Mouse (Mus musculus) neural tube, embryonic 15.5 days (tissue): ENCODE data around the gene Tradd. TPM values are rescaled to one million over a fixed set of nuclear protein-coding genes. Genes with fewer than 3 reads are reported as not detected.
A peak's percentile ranks its signal among the peaks of the same experiment; 100 is the strongest.

Experiments used
- ATAC-seq: fragments of 200-750 bp; cut with Nextera tagmentation; 2 replicates; pipeline ENCODE4 v1.8.0; 2017; ENCODE audit warnings: mild to moderate bottlenecking, moderate TSS enrichment, moderate library complexity; ENCODE audit not compliant: low FRiP score
- H3K27ac ChIP-seq: fragments of 300-500 bp; sonication (generic); replicated peaks from 2 replicates; pipeline ENCODE4 v1.5.1; 2015; ENCODE audit warnings: mild to moderate bottlenecking, inconsistent platforms
- H3K27me3 ChIP-seq: fragments of 300-500 bp; sonication (generic); replicated peaks from 2 replicates; pipeline ENCODE4 v1.6.1; 2015; ENCODE audit warnings: inconsistent platforms
- H3K36me3 ChIP-seq: fragments of 300-500 bp; sonication (generic); 2 replicates; pipeline ENCODE4 v1.6.1; 2015; ENCODE audit warnings: inconsistent platforms
- H3K4me1 ChIP-seq: fragments of 300-500 bp; sonication (generic); 2 replicates; pipeline ENCODE4 v1.6.1; 2015; ENCODE audit warnings: inconsistent platforms
- H3K4me2 ChIP-seq: fragments of 300-500 bp; sonication (generic); 2 replicates; pipeline ENCODE4 v1.6.1; 2015; ENCODE audit warnings: inconsistent platforms, mild to moderate bottlenecking, moderate library complexity
- H3K4me3 ChIP-seq: fragments of 300-500 bp; sonication (generic); replicated peaks from 2 replicates; pipeline ENCODE4 v1.5.1; 2015; ENCODE audit warnings: mild to moderate bottlenecking, inconsistent platforms
- H3K9ac ChIP-seq: fragments of 300-500 bp; sonication (generic); replicated peaks from 2 replicates; pipeline ENCODE4 v1.6.1; 2015; ENCODE audit warnings: mild to moderate bottlenecking, inconsistent platforms
- H3K9me3 ChIP-seq: fragments of 300-500 bp; sonication (generic); replicated peaks from 2 replicates; pipeline ENCODE4 v1.6.1; 2016; ENCODE audit warnings: inconsistent platforms
- WGBS: fragments of 180-500 bp; shearing (Covaris S2); methylation state at CpG from one replicate; pipeline ENCODE4 v1.1.7; 2015; ENCODE audit warnings: mixed read lengths; 5-methylcytosine and 5-hydroxymethylcytosine counted together
- polyA plus RNA-seq: library from polyadenylated mRNA; unstranded; fragments of >200 nt; fragmentation: Nextera tagmentation; extraction: Ambion mirVana; gene quantifications from 2 replicates; pipeline ENCODE4 v1.2.1, GENCODE M21; 2015

Gene Tradd
- polyA plus RNA-seq, 1 experiment from 2014 or later = 20.7 TPM

- H3K36me3 ChIP-seq = peaks cover 78% of the 10 kb centered on the region
- peaks cover 24% of the 10 kb centered on the region for H3K4me1 ChIP-seq
- 72% methylated on average over 9 of the region's 9 CpGs for WGBS
- H3K4me3 ChIP-seq = no peak overlapping the region
- no peak for ATAC-seq
- H3K27ac ChIP-seq = peak overlapping the region; percentile 48
- H3K27me3 ChIP-seq = no peaks in the 10 kb centered on the region
- H3K4me2 ChIP-seq = no peak overlapping the region
- H3K9ac ChIP-seq = no peak overlapping the region
- H3K9me3 ChIP-seq = no peaks in the 10 kb centered on the region
These were observed 40.2 kb upstream of the Tradd start for GRCm38 (mm10) chr8:105304325-105305210.

GRCm38 (mm10) chr8:105303874-105304273 is 39.5 kb upstream of the Tradd start:
- 77% methylated on average over 9 of the region's 9 CpGs for WGBS
- Histone ChIP-seq H3K9ac (no peak overlapping the region), H3K36me3 (peaks cover 76% of the 10 kb centered on the region), H3K27me3 (no peaks in the 10 kb centered on the region), H3K4me2 (no peak overlapping the region), H3K4me3 (no peak overlapping the region), H3K27ac (no peak overlapping the region), H3K9me3 (no peaks in the 10 kb centered on the region), H3K4me1 (peaks cover 29% of the 10 kb centered on the region)
- no peak for ATAC-seq

GRCm38 (mm10) chr8:105303396-105303795 is 39.0 kb upstream of the Tradd start:
- H3K27me3 ChIP-seq = no peaks in the 10 kb centered on the region
- no peaks in the 10 kb centered on the region for H3K9me3 ChIP-seq
- H3K27ac ChIP-seq = no peak overlapping the region
- peaks cover 34% of the 10 kb centered on the region for H3K4me1 ChIP-seq
- H3K4me3 ChIP-seq = no peak overlapping the region
- H3K4me2 ChIP-seq = no peak overlapping the region
- H3K36me3 ChIP-seq = peaks cover 74% of the 10 kb centered on the region
- ATAC-seq = no peak
- 88% methylated on average over 8 of the region's 8 CpGs for WGBS
- H3K9ac ChIP-seq = no peak overlapping the region

- H3K36me3 ChIP-seq = peaks cover 52% of the 10 kb centered on the region
- no peaks in the 10 kb centered on the region for H3K9me3 ChIP-seq
- no peak for ATAC-seq
- H3K4me2 ChIP-seq = no peak overlapping the region
- no peak overlapping the region for H3K27ac ChIP-seq
- 97% methylated on average over 8 of the region's 8 CpGs for WGBS
- H3K4me3 ChIP-seq = no peak overlapping the region
- no peaks in the 10 kb centered on the region; the same call in 1 of the 2 replicates for H3K27me3 ChIP-seq
- peaks cover 33% of the 10 kb centered on the region for H3K4me1 ChIP-seq
- H3K9ac ChIP-seq = no peak overlapping the region
These were observed 35.6 kb upstream of the Tradd start for GRCm38 (mm10) chr8:105299962-105300361.

- 0 out of 2 replicates have a peak, but pooled peaks have one; percentile 2 for ATAC-seq
- Histone ChIP-seq H3K36me3 (peaks cover 44% of the 10 kb centered on the region), H3K4me2 (peak overlapping the region; percentile 90), H3K27ac (peak overlapping the region; percentile 61; the same call in 1 of the 2 replicates), H3K4me1 (peaks cover 26% of the 10 kb centered on the region), H3K27me3 (no peaks in the 10 kb centered on the region; the same call in 1 of the 2 replicates), H3K9me3 (no peaks in the 10 kb centered on the region), H3K9ac (peak overlapping the region; percentile 82), H3K4me3 (peak overlapping the region; percentile 75)
- WGBS = 67% methylated on average over 18 of the region's 18 CpGs
These were observed 34.2 kb upstream of the Tradd start for GRCm38 (mm10) chr8:105298351-105299252.

GRCm38 (mm10) chr8:105297511-105298192 is 33.2 kb upstream of the Tradd start, which contains the start of gene E2f4:
E2f4 (plus strand) TSS chr8:105297663.
- H3K27me3 ChIP-seq = no peaks in the 10 kb centered on the region; the same call in 1 of the 2 replicates
- peak within 1 kb of the TSS; percentile 75 for H3K4me3 ChIP-seq
- peaks cover 26% of the 10 kb centered on the region for H3K4me1 ChIP-seq
- H3K9me3 ChIP-seq = no peaks in the 10 kb centered on the region
- H3K36me3 ChIP-seq = peaks cover 37% of the 10 kb centered on the region
- WGBS = under 1% methylated on average over 57 of the region's 58 CpGs
- ATAC-seq = peak; percentile 89
- H3K4me2 ChIP-seq = peak within 1 kb of the TSS; percentile 90
- peak within 1 kb of the TSS; percentile 71 for H3K27ac ChIP-seq
- peak within 1 kb of the TSS; percentile 82 for H3K9ac ChIP-seq

- 68% methylated on average over 11 of the region's 11 CpGs for WGBS
- H3K4me3 ChIP-seq = peak within 1 kb of the TSS; percentile 75
- H3K4me2 ChIP-seq = peak within 1 kb of the TSS; percentile 90
- H3K27ac ChIP-seq = peak within 1 kb of the TSS; percentile 71; the same call in 1 of the 2 replicates
- peaks cover 22% of the 10 kb centered on the region for H3K36me3 ChIP-seq
- H3K9ac ChIP-seq = peak within 1 kb of the TSS; percentile 33
- peaks cover 26% of the 10 kb centered on the region for H3K4me1 ChIP-seq
- ATAC-seq = no peak
- no peaks in the 10 kb centered on the region; the same call in 1 of the 2 replicates for H3K27me3 ChIP-seq
- no peaks in the 10 kb centered on the region for H3K9me3 ChIP-seq
These were observed 31.6 kb upstream of the Tradd start, which contains the start of gene Exoc3l for GRCm38 (mm10) chr8:105295895-105296573. Exoc3l (minus strand) TSS chr8:105296101.

- Histone ChIP-seq H3K4me3 (0 out of 2 replicates have a peak overlapping the region, but pooled peaks have one; percentile 3), H3K4me2 (peak overlapping the region; percentile 17; the same call in 1 of the 2 replicates), H3K4me1 (peaks cover 34% of the 10 kb centered on the region), H3K27ac (no peak overlapping the region), H3K36me3 (peaks cover 14% of the 10 kb centered on the region), H3K9me3 (no peaks in the 10 kb centered on the region), H3K9ac (no peak overlapping the region), H3K27me3 (no peaks in the 10 kb centered on the region; the same call in 1 of the 2 replicates)
- WGBS = 73% methylated on average over 11 of the region's 11 CpGs
- ATAC-seq = no peak
These were observed 30.8 kb upstream of the Tradd start for GRCm38 (mm10) chr8:105295256-105295655.

- Histone ChIP-seq H3K9ac (no peak overlapping the region), H3K4me3 (no peak overlapping the region), H3K27me3 (no peaks in the 10 kb centered on the region; the same call in 1 of the 2 replicates), H3K4me2 (peak overlapping the region; percentile 17; the same call in 1 of the 2 replicates), H3K9me3 (no peaks in the 10 kb centered on the region), H3K27ac (no peak overlapping the region), H3K4me1 (peaks cover 37% of the 10 kb centered on the region), H3K36me3 (peaks cover 10% of the 10 kb centered on the region)
- 74% methylated on average over 9 of the region's 9 CpGs for WGBS
- ATAC-seq = no peak
These were observed 30.4 kb upstream of the Tradd start for GRCm38 (mm10) chr8:105294776-105295175.

- H3K9me3 ChIP-seq = no peaks in the 10 kb centered on the region
- ATAC-seq = no peak
These were observed 29.0 kb upstream of the Tradd start for GRCm38 (mm10) chr8:105293405-105293804.

More at GRCm38 (mm10) chr8:105293405-105293804, 29.0 kb upstream of the Tradd start:
- H3K4me2 ChIP-seq = no peak overlapping the region
- H3K9ac ChIP-seq = no peak overlapping the region
- WGBS = 62% methylated on average over 19 of the region's 19 CpGs
- no peaks in the 10 kb centered on the region; the same call in 1 of the 2 replicates for H3K27me3 ChIP-seq
- no peak overlapping the region for H3K27ac ChIP-seq
- no peaks in the 10 kb centered on the region for H3K36me3 ChIP-seq
- no peak overlapping the region for H3K4me3 ChIP-seq
- H3K4me1 ChIP-seq = peaks cover 33% of the 10 kb centered on the region
